Mouse (Mus musculus) lung, adult 2 months (tissue): ENCODE measurements at regions not wholly inside any gene's neighbourhood (a gene's known extent, or its start where the extent isn't known, plus 50 kb on each side); places are given as distances from the start of the nearest gene placed in this dataset.

Source experiments
- CTCF ChIP-seq: fragments of 200-500 bp; IDR thresholded peaks from 2 replicates; pipeline ENCODE4 v1.5.1; 2011; ENCODE audit warnings: mild to moderate bottlenecking, low read length, control low read depth; ENCODE audit not compliant: insufficient read depth
- POLR2A ChIP-seq: fragments of 200-500 bp; IDR thresholded peaks from 2 replicates; pipeline ENCODE4 v1.6.1; 2011; ENCODE audit warnings: low read depth, mild to moderate bottlenecking, control low read depth, low read length, borderline replicate concordance; ENCODE audit errors: extremely low read depth

DNA sequence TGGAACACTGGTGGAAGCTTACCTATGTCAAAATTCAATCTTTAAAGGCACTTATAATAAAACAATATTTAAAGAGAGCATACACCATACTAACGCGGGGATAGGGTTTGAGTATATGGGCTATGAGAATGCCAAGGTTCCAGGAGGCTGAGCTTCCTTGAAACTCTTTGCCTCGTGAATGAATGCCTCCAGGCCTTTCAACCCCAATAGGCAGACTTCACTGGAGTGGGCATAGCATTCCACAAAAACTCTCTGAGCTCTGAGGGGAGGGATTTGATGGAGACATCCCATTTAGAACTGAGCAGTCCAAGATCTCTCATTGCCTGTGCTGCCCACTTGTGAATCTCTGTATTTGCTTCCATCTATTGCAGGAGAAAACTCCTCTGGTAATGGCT lies 68.4 kb upstream of the Pax1 start:
- no peak for TF ChIP-seq POLR2A
- TF ChIP-seq CTCF, result no peak
